Mouse (Mus musculus) ES-Bruce4 (cell line): ENCODE results near the gene Elavl1.

Source experiments
- CTCF ChIP-seq: IDR thresholded peaks from one replicate; pipeline ENCODE4 v1.8.1; 2011; ENCODE audit warnings: low read depth, low read length
- POLR2A ChIP-seq: IDR thresholded peaks from one replicate; pipeline ENCODE4 v1.8.1; 2011; ENCODE audit warnings: low read length; ENCODE audit not compliant: insufficient read depth

- TF ChIP-seq POLR2A (no peak), CTCF (no peak)
Measured at GRCm38 (mm10) chr8:4366189-4366588, 41.0 kb upstream of the Elavl1 start.
